Mouse (Mus musculus) MEL (cell line): ENCODE results near the gene Mtx2. TPM values are rescaled to one million over a fixed set of nuclear protein-coding genes. Genes with fewer than 3 reads are reported as not detected.

Experiments
- DNase-seq: peaks from one replicate; pipeline ENCODE4 v3.0.0; 2011; ENCODE audit warnings: low read depth, low spot score
- H3K27ac ChIP-seq: 2 replicates; pipeline ENCODE4 v1.5.1; 2012; ENCODE audit warnings: low read depth, mild to moderate bottlenecking, control low read depth, low read length, moderate library complexity; ENCODE audit not compliant: control insufficient read depth
- H3K27me3 ChIP-seq, 2 experiments: fragments of 150-350 bp in 1 of 2; sonication (generic) in 1 of 2; 2 replicates each; pipeline ENCODE4 v1.6.1; 2012; ENCODE audit warnings: low read length in 2 of 2, mild to moderate bottlenecking in 2 of 2, improper control_type of control experiment in 1 of 2, moderate library complexity in 1 of 2; ENCODE audit not compliant: insufficient read depth in 2 of 2, control insufficient read depth in 1 of 2
- H3K36me3 ChIP-seq, 2 experiments: 2 replicates each; pipeline ENCODE4 v1.6.1; 2012 to 2014; ENCODE audit warnings: low read length in 2 of 2, improper control_type of control experiment in 1 of 2, inconsistent platforms in 1 of 2, mild to moderate bottlenecking in 1 of 2; ENCODE audit not compliant: insufficient read depth in 2 of 2, control insufficient read depth in 1 of 2
- H3K4me1 ChIP-seq, 2 experiments: fragments of 150-350 bp in 1 of 2; sonication (generic) in 1 of 2; 2 replicates each; pipeline ENCODE4 v1.6.1; 2012; ENCODE audit warnings: low read length in 2 of 2, improper control_type of control experiment in 1 of 2, mild to moderate bottlenecking in 1 of 2; ENCODE audit not compliant: insufficient read depth in 2 of 2, control insufficient read depth in 1 of 2
- H3K4me3 ChIP-seq, 2 experiments: fragments of 150-350 bp in 1 of 2; sonication (generic) in 1 of 2; 2 replicates each; pipeline ENCODE4 v1.5.1; 2012; ENCODE audit warnings: low read depth in 2 of 2, low read length in 2 of 2, mild to moderate bottlenecking in 2 of 2, moderate library complexity in 2 of 2, control low read depth in 1 of 2, improper control_type of control experiment in 1 of 2; ENCODE audit not compliant: control insufficient read depth in 1 of 2, insufficient read depth in 1 of 2
- H3K79me2 ChIP-seq: 2 replicates; pipeline ENCODE4 v1.6.1; 2012; ENCODE audit warnings: mild to moderate bottlenecking, low read length, moderate library complexity; ENCODE audit not compliant: control insufficient read depth, poor library complexity, insufficient read depth
- H3K9ac ChIP-seq: 2 replicates; pipeline ENCODE4 v1.6.1; 2012; ENCODE audit warnings: low read depth, mild to moderate bottlenecking, control low read depth, low read length, moderate library complexity; ENCODE audit not compliant: control insufficient read depth, poor library complexity, severe bottlenecking
- H3K9me3 ChIP-seq: fragments of 150-350 bp; sonication (generic); replicated peaks from 2 replicates; pipeline ENCODE4 v1.6.1; 2012; ENCODE audit warnings: mild to moderate bottlenecking, low read length, improper control_type of control experiment, moderate library complexity; ENCODE audit not compliant: insufficient read depth
- CHD1 ChIP-seq: IDR thresholded peaks from 2 replicates; pipeline ENCODE4 v1.6.1; 2012; ENCODE audit warnings: low read depth, mild to moderate bottlenecking, inconsistent platforms, low read length, improper control_type of control experiment
- E2F4 ChIP-seq: IDR thresholded peaks from 2 replicates; pipeline ENCODE4 v1.6.1; 2011; ENCODE audit warnings: low read depth, low read length, improper control_type of control experiment, borderline replicate concordance
- ELF1 ChIP-seq: IDR thresholded peaks from 2 replicates; pipeline ENCODE4 v1.6.1; 2014; ENCODE audit warnings: low read depth, mild to moderate bottlenecking, inconsistent platforms, low read length, improper control_type of control experiment, moderate library complexity
- GABPA ChIP-seq: IDR thresholded peaks from 2 replicates; pipeline ENCODE4 v1.6.1; 2012; ENCODE audit warnings: low read depth, mild to moderate bottlenecking, inconsistent platforms, low read length, improper control_type of control experiment, moderate library complexity
- MAZ ChIP-seq: IDR thresholded peaks from 2 replicates; pipeline ENCODE4 v1.6.1; 2012; ENCODE audit warnings: low read depth, mild to moderate bottlenecking, inconsistent platforms, low read length, improper control_type of control experiment
- MYB ChIP-seq: IDR thresholded peaks from 2 replicates; pipeline ENCODE4 v1.6.1; 2011; ENCODE audit warnings: mild to moderate bottlenecking, low read depth, low read length, improper control_type of control experiment
- NELFE ChIP-seq: IDR thresholded peaks from 2 replicates; pipeline ENCODE4 v1.6.1; 2011; ENCODE audit warnings: low read depth, low read length, improper control_type of control experiment
- NRF1 ChIP-seq: IDR thresholded peaks from 2 replicates; pipeline ENCODE4 v1.6.1; 2014; ENCODE audit warnings: low read depth, mild to moderate bottlenecking, inconsistent platforms, low read length, improper control_type of control experiment, moderate library complexity; ENCODE audit not compliant: poor library complexity, insufficient read depth, severe bottlenecking
- POLR2A ChIP-seq, 2 experiments: IDR thresholded peaks; 2 replicates each; pipeline ENCODE4 v1.6.1; 2011 to 2012; ENCODE audit warnings: low read length in 2 of 2, mild to moderate bottlenecking in 2 of 2, control low read depth in 1 of 2, improper control_type of control experiment in 1 of 2, low read depth in 1 of 2, moderate library complexity in 1 of 2; ENCODE audit not compliant: control insufficient read depth in 1 of 2, insufficient read depth in 1 of 2, poor library complexity in 1 of 2
- POLR2AphosphoS2 ChIP-seq: IDR thresholded peaks from 2 replicates; pipeline ENCODE4 v1.6.1; 2011; ENCODE audit warnings: low read length, improper control_type of control experiment
- POLR2AphosphoS5 ChIP-seq: IDR thresholded peaks from 2 replicates; pipeline ENCODE4 v1.6.1; 2012; ENCODE audit warnings: low read depth, borderline replicate concordance, mild to moderate bottlenecking, inconsistent platforms, low read length, moderate library complexity, mixed read lengths
- SMC3 ChIP-seq: IDR thresholded peaks from 2 replicates; pipeline ENCODE4 v1.6.1; 2011; ENCODE audit warnings: low read depth, low read length, improper control_type of control experiment
- TAL1 ChIP-seq: IDR thresholded peaks from 2 replicates; pipeline ENCODE4 v1.6.1; 2012; ENCODE audit warnings: mild to moderate bottlenecking, inconsistent platforms, low read length, moderate library complexity, mixed read lengths
- ZC3H11A ChIP-seq: IDR thresholded peaks from 2 replicates; pipeline ENCODE4 v1.6.1; 2012; ENCODE audit warnings: low read depth, mild to moderate bottlenecking, inconsistent platforms, low read length, improper control_type of control experiment
- ZKSCAN1 ChIP-seq: IDR thresholded peaks from 2 replicates; pipeline ENCODE4 v1.6.1; 2012; ENCODE audit warnings: low read depth, mild to moderate bottlenecking, inconsistent platforms, low read length, improper control_type of control experiment, moderate library complexity
- polyA plus RNA-seq, 2 experiments: library from polyadenylated mRNA; stranded (reverse) in 1 of 2; unstranded in 1 of 2; fragments of >175 nt in 1 of 2; fragments of >200 nt in 1 of 2; gene quantifications; 2 replicates each; pipeline versions ENCODE4 v1.2.1 to v1.2.4; 2012; ENCODE audit warnings: low replicate concordance in 2 of 2, low read depth in 1 of 2; ENCODE audit not compliant: insufficient read length in 2 of 2, insufficient read depth in 1 of 2, missing spikeins in 1 of 2
- total RNA-seq: library from RNA; depleted of rRNA; stranded (reverse); fragments of 300-350 nt; gene quantifications from 2 replicates; pipeline ENCODE4 v1.2.3, GENCODE M21; 2012

Gene Mtx2
- total and polyA plus RNA-seq, 3 experiments: 81.9 to 1,244 (median 152) TPM

GRCm38 (mm10) chr2:74892881-74893615 is 67.4 kb downstream of the Mtx2 start:
- TF ChIP-seq CHD1 (no peak), MAZ (no peak)
- Histone ChIP-seq H3K4me3 (no peak overlapping the region), H3K27me3 (peaks cover 0 to 2% of the 10 kb centered on the region in 2 experiments; a peak in 2 of 4 replicates), H3K36me3 (peaks cover 0 to 9% of the 10 kb centered on the region in 2 experiments; a peak in 2 of 4 replicates), H3K79me2 (no peaks in the 10 kb centered on the region), H3K27ac (no peak overlapping the region), H3K9ac (no peak overlapping the region), H3K4me1 (peaks cover 9 to 14% of the 10 kb centered on the region in 2 experiments), H3K9me3 (no peaks in the 10 kb centered on the region)
- no peak for DNase-seq

GRCm38 (mm10) chr2:74894061-74894460 is 68.5 kb downstream of the Mtx2 start:
- TF ChIP-seq POLR2AphosphoS2 (no peak), NELFE (no peak), TAL1 (no peak), MYB (no peak)
- Histone ChIP-seq H3K9ac (no peak overlapping the region), H3K27ac (no peak overlapping the region), H3K79me2 (no peaks in the 10 kb centered on the region), H3K36me3 (peaks cover 0 to 9% of the 10 kb centered on the region in 2 experiments; a peak in 2 of 4 replicates), H3K27me3 (peaks cover 0 to 5% of the 10 kb centered on the region in 2 experiments; a peak in 2 of 4 replicates), H3K9me3 (no peaks in the 10 kb centered on the region), H3K4me3 (no peak overlapping the region), H3K4me1 (peaks cover 9 to 14% of the 10 kb centered on the region in 2 experiments)
- DNase-seq: no peak

DNA sequence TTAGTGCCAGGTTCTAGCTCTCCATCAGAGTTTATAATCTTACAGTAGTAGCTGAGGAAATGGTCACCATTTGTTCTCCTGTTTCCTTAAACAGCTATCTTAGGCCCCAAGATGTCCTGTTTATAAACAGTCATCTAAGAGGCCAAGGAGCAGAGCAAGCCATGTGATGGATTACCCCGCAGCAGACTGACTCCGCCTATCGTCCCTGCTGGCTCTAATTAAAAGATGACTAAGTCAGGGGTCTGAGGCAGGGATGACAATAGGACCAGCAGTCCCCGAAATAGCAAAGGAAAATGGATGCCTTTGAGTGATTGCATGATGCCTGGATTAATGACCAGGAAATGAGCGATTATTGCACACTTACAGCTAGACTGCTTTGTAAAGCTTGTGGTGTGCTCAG is 74.4 kb downstream of the Mtx2 start:
- H3K4me1 ChIP-seq: no peaks in the 10 kb centered on the region
- DNase-seq: no peak
- no peaks in the 10 kb centered on the region for H3K79me2 ChIP-seq
- no peaks in the 10 kb centered on the region for H3K36me3 ChIP-seq
- H3K9me3 ChIP-seq: no peaks in the 10 kb centered on the region
- TF ChIP-seq MAZ: no peak
- TF ChIP-seq POLR2AphosphoS5: no peak
- TF ChIP-seq POLR2A (IDR thresholded peaks at IDR 0.05; ENCODE audit: control insufficient read depth in 1 of 2, insufficient read depth in 1 of 2, low read depth in 1 of 2, low read length in 2 of 2, poor library complexity in 1 of 2): no peak
- no peak for TF ChIP-seq SMC3
- TF ChIP-seq NRF1: no peak
- no peak for TF ChIP-seq GABPA
- TF ChIP-seq POLR2AphosphoS2: no peak
- no peak for TF ChIP-seq E2F4
- TF ChIP-seq ZC3H11A: no peak
- TF ChIP-seq ELF1: no peak
- TF ChIP-seq ZKSCAN1: no peak
- H3K4me3 ChIP-seq: no peak overlapping the region
- H3K9ac ChIP-seq: no peak overlapping the region
- no peak overlapping the region for H3K27ac ChIP-seq
- H3K27me3 ChIP-seq: peaks cover 6 to 13% of the 10 kb centered on the region in 2 experiments
